Mouse (Mus musculus): ENCODE data around the gene Rsbn1l. TPM values are rescaled to one million over a fixed set of nuclear protein-coding genes. Genes with fewer than 3 reads are reported as not detected.

Rsbn1l gene
- polyA plus RNA-seq, 1 experiment, result 2.4 TPM

- H3K4me3 ChIP-seq (ENCODE audit: control insufficient read depth, low read depth, low read length), result no peak overlapping the region
- TF ChIP-seq CTCF (IDR thresholded peaks at IDR 0.05; ENCODE audit: control insufficient read depth, insufficient read depth, insufficient replicate concordance, low read depth, low read length) (no peak), POLR2A (IDR thresholded peaks at IDR 0.05; ENCODE audit: control insufficient read depth, low read depth, low read length) (no peak)
These were observed 97.8 kb downstream of the Rsbn1l start for GRCm38 (mm10) chr5:20858404-20858803.

GRCm38 (mm10) chr5:20855066-20855465, 101.1 kb downstream of the Rsbn1l start:
- no peaks in the 10 kb centered on the region for H3K27me3 ChIP-seq (ENCODE audit: control insufficient read depth, insufficient read depth, low read length)
- H3K4me1 ChIP-seq (ENCODE audit: control insufficient read depth, insufficient read depth, low read length), result no peaks in the 10 kb centered on the region
- H3K36me3 ChIP-seq (ENCODE audit: control insufficient read depth, insufficient read depth, low read length), result no peaks in the 10 kb centered on the region
- no peak overlapping the region for H3K4me3 ChIP-seq (ENCODE audit: control insufficient read depth, low read depth, low read length)
- H3K27ac ChIP-seq (ENCODE audit: control insufficient read depth, insufficient read depth, low read depth, low read length), result no peak overlapping the region
- TF ChIP-seq CTCF (IDR thresholded peaks at IDR 0.05; ENCODE audit: control insufficient read depth, insufficient read depth, insufficient replicate concordance, low read depth, low read length), result no peak
- TF ChIP-seq POLR2A (IDR thresholded peaks at IDR 0.05; ENCODE audit: control insufficient read depth, low read depth, low read length), result no peak

More at GRCm38 (mm10) chr5:20858404-20858803, 97.8 kb downstream of the Rsbn1l start:
- Histone ChIP-seq H3K4me1 (ENCODE audit: control insufficient read depth, insufficient read depth, low read length) (no peaks in the 10 kb centered on the region), H3K36me3 (ENCODE audit: control insufficient read depth, insufficient read depth, low read length) (no peaks in the 10 kb centered on the region), H3K27me3 (ENCODE audit: control insufficient read depth, insufficient read depth, low read length) (no peaks in the 10 kb centered on the region), H3K27ac (ENCODE audit: control insufficient read depth, insufficient read depth, low read depth, low read length) (no peak overlapping the region)

- H3K27me3 ChIP-seq (ENCODE audit: control insufficient read depth, insufficient read depth, low read length), result no peaks in the 10 kb centered on the region
- H3K4me1 ChIP-seq (ENCODE audit: control insufficient read depth, insufficient read depth, low read length), result no peaks in the 10 kb centered on the region
- no peak for TF ChIP-seq POLR2A (IDR thresholded peaks at IDR 0.05; ENCODE audit: control insufficient read depth, low read depth, low read length)
- TF ChIP-seq CTCF (IDR thresholded peaks at IDR 0.05; ENCODE audit: control insufficient read depth, insufficient read depth, insufficient replicate concordance, low read depth, low read length), result no peak
- no peak overlapping the region for H3K27ac ChIP-seq (ENCODE audit: control insufficient read depth, insufficient read depth, low read depth, low read length)
- no peak overlapping the region for H3K4me3 ChIP-seq (ENCODE audit: control insufficient read depth, low read depth, low read length)
- no peaks in the 10 kb centered on the region for H3K36me3 ChIP-seq (ENCODE audit: control insufficient read depth, insufficient read depth, low read length)
These were observed 109.2 kb downstream of the Rsbn1l start for GRCm38 (mm10) chr5:20847010-20847409.

GRCm38 (mm10) chr5:20843816-20844215, 112.4 kb downstream of the Rsbn1l start:
- no peaks in the 10 kb centered on the region for H3K27me3 ChIP-seq (ENCODE audit: control insufficient read depth, insufficient read depth, low read length)
- TF ChIP-seq CTCF (IDR thresholded peaks at IDR 0.05; ENCODE audit: control insufficient read depth, insufficient read depth, insufficient replicate concordance, low read depth, low read length) (no peak), POLR2A (IDR thresholded peaks at IDR 0.05; ENCODE audit: control insufficient read depth, low read depth, low read length) (no peak)
- H3K27ac ChIP-seq (ENCODE audit: control insufficient read depth, insufficient read depth, low read depth, low read length), result no peak overlapping the region
- H3K36me3 ChIP-seq (ENCODE audit: control insufficient read depth, insufficient read depth, low read length), result no peaks in the 10 kb centered on the region
- H3K4me3 ChIP-seq (ENCODE audit: control insufficient read depth, low read depth, low read length), result no peak overlapping the region
- H3K4me1 ChIP-seq (ENCODE audit: control insufficient read depth, insufficient read depth, low read length), result no peaks in the 10 kb centered on the region

- no peak overlapping the region for H3K4me3 ChIP-seq (ENCODE audit: control insufficient read depth, low read depth, low read length)
- TF ChIP-seq CTCF (IDR thresholded peaks at IDR 0.05; ENCODE audit: control insufficient read depth, insufficient read depth, insufficient replicate concordance, low read depth, low read length) (no peak), POLR2A (IDR thresholded peaks at IDR 0.05; ENCODE audit: control insufficient read depth, low read depth, low read length) (no peak)
- H3K36me3 ChIP-seq (ENCODE audit: control insufficient read depth, insufficient read depth, low read length), result no peaks in the 10 kb centered on the region
- H3K4me1 ChIP-seq (ENCODE audit: control insufficient read depth, insufficient read depth, low read length), result no peaks in the 10 kb centered on the region
- no peaks in the 10 kb centered on the region for H3K27me3 ChIP-seq (ENCODE audit: control insufficient read depth, insufficient read depth, low read length)
- H3K27ac ChIP-seq (ENCODE audit: control insufficient read depth, insufficient read depth, low read depth, low read length), result no peak overlapping the region
These were observed 112.8 kb downstream of the Rsbn1l start for GRCm38 (mm10) chr5:20843405-20843804.

Other genes starting within 250 kb of the Rsbn1l start
- gene Phtf2, start 74.3 kb downstream of the Rsbn1l start, polyA plus RNA-seq (2012; rRNA removed), result 2.2 and 2.7 TPM in 2 replicates
- 75.0 and 84.1 TPM in 2 replicates for gene Tmem60, start 74.2 kb downstream of the Rsbn1l start, polyA plus RNA-seq (2012; rRNA removed)
- gene Ptpn12, start 99.5 kb upstream of the Rsbn1l start, polyA plus RNA-seq (2012; rRNA removed), result 12.5 and 16.2 TPM in 2 replicates
- gene Gsap, start 229.9 kb upstream of the Rsbn1l start, polyA plus RNA-seq (2012; rRNA removed), result 3.9 and 4.5 TPM in 2 replicates